Mouse (Mus musculus) fibroblast of lung, adult 2 months (primary cell): ENCODE measurements at regions not wholly inside any gene's neighbourhood (a gene's known extent, or its start where the extent isn't known, plus 50 kb on each side); places are given as distances from the start of the nearest gene placed in this dataset.
"Not testable (repeated sequence)": the region's sequence is repeated elsewhere in the genome, so short reads cannot be mapped to it uniquely, and the experiment has no call there.

Source experiments
- DNase-seq: peaks from one replicate; pipeline ENCODE4 v3.0.0-alpha.2; 2011; ENCODE audit warnings: low read depth

DNA sequence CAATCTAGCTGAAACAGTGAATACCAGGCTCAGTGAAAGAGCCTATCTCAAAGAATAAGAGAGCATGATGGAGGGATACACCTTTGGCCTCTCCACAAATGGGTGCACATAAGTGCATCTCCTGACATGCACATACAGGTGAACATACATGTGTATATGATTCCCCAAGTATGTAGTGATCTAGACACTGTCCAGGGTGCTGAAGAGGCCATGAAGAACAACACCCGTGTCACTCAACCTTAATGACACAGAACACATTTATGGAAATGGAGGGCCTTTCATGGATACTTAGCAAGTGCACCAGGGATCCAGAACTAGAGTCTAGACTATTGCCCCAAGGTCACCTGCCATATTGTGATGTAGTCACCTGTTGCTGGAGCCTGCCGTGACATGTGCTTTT, 56.9 kb downstream of the Spata19 start:
- DNase-seq, result no peak

DNA sequence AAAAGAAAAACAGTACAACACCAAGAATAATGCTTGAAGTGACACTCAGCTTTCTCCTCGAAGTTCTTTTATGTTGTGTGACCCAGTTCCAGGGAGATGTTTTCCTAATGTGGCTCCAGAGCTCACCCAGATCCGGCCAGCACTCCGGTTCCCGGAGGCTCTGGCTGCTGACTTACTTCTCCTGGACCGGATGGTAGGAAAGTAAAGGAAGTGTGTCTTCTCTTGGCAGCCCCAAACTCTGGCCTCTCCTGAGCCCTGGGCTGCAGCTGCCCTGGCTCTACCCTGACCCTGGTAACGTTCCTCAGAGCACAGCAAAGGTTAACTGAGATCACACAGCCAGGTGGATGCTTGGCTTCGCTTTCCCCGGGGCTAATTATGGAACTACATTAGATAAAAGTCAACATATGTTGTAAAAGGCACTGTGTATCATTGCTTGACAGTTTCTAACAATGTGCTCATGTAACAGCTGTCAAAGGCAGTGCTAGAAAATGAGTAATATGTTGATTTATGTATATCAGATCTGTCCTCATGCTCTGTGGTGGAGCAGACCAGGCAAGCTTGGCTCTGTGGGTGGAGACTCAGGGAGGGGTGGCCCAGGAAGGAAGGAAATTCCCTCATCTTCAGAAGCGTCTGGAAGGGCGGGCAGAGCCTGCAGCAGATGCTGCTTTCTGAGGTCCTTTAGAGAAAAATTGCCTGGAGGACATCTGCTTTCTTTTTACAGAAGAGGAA, 57.5 kb downstream of the Spata19 start:
- DNase-seq, result no peak

DNA sequence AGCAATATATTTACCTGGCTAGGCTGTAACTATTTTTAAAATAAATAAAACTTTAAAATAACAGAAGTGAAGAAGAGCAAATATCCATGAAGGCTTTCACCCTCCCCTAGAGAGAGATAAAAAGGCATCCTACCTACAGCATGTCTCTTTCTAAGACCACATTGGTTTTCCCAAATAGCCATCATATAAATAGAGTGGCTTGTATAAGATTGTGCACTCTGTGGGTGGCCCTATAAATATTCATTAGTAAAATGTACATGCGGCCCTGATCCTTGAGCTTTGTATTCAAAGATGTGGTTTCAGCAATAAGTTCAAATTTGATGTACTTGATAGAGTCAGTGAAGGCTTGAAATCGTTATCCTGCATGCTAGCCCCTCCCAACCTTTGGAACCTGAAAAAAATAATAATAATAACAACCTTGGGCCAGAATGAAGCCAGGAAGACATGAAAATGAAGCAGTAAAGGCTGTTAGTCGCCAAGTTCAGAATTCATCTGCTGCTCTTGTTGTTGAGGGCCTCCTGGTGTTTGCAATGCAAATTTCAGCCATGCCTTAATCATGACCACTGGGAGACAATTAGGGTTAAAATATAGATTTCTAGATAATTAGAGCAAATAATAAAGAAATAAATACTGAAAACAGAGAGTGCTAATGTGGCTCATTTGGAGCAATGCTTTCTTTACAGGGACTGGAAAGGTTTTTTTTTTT, 61.9 kb downstream of the Spata19 start:
- DNase-seq, result no peak

DNA sequence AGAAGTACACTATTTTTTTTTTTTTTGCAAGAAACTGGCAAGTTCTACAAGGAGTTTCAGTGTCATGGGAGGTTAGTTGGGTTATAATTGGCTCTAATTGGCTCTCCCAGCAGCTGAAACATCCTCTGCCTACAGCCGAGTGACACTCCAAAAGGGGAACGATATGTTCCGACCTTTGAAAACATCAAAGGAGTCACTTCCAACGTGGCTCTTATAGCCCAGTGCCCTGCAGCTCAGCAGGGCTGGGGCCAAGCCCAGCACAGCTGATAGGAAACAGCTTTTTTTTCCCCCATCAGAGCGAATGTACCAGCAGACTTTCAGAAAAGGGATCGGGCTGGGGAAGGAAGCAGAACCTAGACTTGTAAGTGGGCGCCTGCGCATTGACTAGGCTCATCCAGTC, 64.4 kb downstream of the Spata19 start:
- no peak for DNase-seq

DNA sequence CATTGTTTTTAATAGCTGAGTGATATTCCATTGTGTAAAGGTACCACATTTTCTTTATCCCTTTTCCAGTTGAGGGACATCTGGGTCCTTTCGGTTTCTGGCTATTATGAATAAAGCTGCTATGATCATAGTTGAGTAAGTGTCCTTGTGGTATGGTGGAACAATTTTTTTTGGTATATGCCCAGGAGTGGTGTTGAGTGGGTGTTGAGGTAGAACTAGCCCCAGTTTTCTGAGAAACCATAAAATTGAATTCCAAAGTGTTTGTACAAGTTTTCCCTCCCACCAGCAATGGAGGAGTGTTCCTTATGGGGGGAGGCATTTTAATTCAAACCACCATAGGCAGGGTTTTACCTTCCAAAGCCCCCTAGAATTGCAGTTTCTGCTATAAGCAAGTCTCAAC, 67.4 kb downstream of the Spata19 start:
- no peak for DNase-seq

DNA sequence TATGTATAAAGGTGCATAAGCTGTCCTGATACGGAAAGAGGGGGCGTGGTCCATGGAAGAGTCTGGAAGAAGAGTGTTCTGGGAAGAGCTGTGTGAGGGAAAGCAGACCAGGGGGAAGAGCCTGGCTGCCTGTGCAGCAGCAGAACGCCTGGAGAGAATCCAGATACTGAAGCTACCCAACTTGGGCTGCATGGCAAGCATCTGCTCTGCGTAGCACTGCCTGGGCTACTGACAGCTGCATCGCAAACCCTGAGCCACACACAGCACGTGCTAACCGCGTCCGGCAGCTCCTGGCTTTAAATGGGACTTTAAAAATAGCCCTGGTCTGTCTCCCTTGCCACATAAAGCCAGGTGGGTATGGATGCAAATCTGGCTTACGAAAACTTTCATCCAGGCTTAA, 78.9 kb downstream of the Spata19 start:
- no peak for DNase-seq

DNA sequence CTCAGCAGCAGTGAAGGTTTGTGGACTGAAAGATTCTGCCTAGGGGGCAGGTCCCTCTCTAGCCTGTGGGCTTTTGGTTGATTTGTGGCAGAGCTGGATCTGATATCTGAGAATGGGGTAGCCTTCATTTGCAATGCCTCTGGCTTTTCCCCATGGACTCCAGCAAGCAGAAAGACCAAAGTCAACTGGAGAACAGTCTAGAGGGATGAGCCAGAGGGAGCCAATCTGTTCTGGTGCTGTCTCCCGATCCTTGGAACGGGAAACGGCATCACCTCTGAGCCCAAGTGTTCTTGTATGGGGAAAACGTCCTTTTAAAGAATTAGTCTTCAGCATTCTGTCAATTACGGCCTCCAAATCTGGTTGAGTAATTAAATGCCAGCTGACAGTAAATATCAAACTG, 80.0 kb downstream of the Spata19 start:
- DNase-seq, result no peak

DNA sequence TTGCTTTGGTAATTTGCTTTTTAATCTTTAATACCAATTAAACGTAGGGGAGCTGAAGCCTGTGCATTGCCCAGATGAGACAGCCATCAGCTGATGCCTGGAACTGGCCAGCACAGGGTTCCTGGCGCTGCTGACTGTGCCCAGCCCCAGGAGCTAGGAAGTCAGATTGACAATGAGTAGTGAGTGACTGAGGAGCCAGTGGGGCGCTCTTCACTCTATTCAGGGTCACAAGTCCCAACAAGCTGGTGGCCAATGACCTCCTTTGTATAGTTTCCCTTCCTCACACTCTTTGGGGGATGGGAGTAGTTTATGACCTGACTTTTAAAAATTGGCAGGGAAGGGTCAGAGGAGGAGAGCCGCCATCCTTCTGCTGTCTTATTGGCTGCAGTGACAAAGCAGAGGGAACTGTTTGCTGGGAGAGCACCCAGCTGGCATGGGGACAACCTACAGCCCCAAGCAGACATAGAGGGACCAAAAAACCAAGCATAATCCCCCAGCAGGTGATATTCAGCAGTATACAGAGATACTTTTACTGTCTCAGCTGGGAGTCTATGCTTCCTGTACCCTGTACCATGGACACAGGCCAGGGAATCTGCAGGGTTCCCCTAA, 80.6 kb downstream of the Spata19 start:
- DNase-seq, result no peak

DNA sequence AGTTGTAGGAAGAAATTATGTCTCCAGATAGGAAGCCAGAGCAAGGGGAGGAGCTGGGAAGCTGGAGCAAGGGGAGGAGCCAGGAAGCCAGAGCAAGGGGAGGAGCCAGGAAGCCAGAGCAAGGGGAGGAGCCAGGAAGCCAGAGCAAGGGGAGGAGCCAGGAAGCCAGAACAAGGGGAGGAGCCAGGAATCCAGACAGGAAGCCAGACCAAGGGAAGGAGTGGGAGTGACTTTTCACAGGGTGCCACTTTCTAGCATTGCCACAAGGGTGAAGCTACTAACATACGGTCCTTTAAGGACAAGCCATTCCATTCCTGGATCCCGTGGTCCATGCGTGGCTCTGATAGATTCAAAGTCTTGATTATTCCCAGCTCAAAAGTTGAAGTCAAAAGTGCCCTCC, 81.7 kb downstream of the Spata19 start:
- DNase-seq, result no peak

DNA sequence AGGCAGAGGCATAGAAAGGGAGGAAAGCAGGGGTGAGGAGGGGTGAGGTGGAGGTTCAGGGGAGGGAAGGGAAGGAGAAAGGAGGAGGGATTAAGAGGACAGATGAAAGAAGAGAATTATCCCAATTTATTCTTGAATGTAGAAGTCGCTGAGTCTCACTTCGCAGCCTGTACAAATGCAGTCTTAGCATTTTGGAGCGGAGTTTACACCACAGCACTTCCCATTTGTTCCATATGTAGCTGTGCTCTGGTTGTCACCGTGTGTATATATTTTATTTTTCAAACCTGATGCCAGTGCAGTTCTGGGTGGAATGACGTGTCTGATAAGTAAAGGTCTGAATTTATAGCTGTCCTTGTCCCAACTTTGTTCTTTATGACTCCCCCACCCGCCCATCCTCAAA, 105.2 kb downstream of the Spata19 start:
- no peak for DNase-seq

DNA sequence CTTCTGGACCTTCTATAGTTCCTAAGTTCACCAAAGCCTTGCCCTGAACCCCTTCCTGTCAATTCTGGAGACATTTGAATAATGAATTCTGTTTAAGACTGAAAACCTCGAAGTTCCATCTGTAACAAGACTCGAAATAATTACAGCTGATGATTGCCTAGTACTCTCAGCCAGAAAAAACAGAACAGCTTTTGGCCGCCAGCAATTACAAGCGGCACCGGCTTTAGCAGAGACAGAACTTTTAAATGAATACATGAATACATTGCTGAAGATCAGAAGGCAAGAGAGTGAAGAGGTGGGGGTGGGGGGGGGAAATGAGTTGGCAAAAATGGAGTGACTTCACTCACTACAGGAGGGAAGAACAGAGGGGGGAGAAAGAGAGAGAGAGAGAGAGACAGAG, 112.6 kb downstream of the Spata19 start:
- no peak for DNase-seq

DNA sequence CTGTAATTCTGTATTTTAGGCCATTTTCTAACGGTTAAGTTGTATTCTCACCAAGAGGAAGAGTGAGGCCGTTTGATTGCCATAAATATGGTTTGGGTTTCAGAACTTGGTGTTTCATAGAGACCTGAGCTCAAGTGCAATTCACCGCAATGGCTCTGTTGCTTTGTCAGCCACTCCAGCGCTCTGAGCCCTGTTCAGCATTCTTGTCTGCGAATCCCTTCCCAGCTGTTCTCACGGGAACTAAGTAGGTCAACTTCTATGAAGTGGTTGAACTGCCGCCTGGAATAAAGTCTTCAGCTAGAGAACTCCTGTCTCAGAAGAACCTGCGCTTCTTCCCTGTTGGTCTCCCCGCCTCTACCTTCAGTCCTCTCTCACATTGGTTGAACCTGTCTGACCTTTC, 113.1 kb downstream of the Spata19 start:
- DNase-seq, result no peak

DNA sequence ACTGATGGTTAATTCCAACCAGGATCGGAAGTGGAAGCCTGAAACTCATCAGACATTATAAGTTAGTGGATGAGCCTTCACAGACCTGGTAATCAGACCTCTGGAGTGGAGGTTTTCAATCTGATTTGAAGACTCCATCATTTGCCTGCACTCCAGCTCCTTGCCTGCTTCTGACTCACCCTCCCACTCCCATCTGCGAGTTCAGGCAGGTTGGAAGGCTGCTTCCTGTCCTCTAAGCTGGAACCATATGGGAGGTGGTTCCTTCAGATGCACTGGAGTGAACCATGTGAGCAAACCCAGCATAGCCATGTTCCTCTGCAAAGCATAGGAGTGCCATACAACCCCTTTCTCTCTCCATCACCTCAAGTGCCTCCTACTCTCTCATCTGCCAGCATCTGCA, 114.6 kb downstream of the Spata19 start:
- no peak for DNase-seq

DNA sequence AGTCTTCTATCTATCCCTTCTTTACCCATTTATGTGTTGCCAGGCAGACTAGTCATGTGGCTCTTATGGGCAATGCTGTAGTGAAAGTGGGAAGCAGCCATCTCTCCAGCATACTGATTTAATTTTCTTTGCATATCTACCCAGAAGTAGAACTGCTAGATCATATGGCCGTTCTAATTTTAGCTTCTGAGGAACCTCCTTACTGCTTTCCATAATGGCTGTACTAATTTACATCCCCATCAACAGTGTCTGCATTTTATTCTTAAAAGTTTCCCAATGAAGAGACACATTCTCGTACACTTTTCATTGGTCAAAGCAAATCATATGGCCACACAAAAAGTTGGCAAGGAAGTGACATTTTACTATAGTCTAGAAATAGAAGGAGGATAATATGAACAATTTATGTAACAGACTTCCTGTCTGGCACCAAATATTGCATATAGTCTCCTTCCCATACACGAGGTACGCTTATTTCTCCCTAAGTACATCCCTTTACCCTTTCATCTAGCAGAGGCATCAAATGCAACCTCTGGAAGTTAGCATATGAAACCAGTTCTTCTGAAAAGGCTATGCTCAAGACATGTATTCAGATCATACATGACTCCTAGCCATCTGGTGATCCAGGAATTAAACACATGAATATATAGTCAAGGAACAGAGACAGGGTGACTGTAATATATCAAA, 119.0 kb downstream of the Spata19 start:
- no peak for DNase-seq

DNA sequence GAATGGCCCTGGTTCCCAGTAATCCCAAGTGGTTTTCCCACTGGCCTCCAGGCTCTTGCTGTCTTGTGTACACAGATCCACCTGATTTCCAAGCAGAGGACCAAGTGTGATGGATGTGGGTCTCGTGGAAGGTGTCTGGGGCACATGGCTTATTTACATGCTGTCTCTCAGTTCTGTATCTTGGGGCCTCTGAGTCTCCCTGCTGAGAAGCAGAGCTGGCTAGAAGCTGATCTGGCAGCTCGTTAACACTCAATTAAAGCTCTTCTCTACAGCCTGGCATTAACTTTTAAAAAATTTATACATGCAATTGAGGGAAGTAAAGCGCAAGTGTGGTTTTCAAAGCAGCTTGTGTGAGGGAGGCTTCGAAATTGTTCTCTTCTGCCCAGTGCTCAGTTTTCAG, 121.4 kb downstream of the Spata19 start:
- no peak for DNase-seq

DNA sequence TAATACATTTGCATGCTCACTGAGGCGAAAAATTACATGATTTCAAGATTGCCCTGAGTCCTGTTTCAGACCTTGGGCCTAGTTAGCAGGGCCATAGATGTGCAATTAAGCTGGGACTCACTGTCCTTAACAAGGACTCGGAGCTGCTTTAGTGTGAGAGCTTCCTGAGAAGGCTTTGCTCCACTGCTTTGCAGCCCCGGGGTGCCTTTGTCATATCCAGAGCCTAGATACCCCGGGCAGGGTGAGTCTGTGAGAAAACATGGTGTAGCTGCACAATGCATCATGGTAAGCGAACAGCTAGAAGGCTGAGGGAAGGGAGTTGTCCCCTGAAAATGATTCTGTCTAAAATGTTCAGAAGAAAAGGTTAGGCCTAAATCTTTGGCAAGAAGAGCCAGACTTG, 123.1 kb downstream of the Spata19 start:
- DNase-seq, result no peak

DNA sequence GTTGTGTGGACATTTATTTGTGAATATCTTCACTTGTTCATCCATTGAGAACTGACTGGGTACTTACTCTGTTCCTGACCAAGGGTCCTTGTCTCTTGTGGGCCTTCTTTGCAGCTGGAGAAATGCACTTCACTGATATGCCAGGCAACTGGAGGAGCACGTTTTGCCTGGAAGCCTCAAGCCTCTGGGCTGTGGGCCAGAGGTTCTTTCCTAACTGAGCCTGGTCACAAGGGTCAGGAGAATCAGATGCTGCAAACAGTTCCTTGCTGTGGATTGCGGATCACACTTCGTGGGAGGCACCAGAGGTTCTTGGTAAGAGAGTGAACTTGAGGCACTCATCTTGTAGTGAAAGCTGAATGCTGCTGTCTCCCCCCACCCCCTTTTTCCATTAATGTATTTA, 124.6 kb downstream of the Spata19 start:
- peak; percentile 40 for DNase-seq

DNA sequence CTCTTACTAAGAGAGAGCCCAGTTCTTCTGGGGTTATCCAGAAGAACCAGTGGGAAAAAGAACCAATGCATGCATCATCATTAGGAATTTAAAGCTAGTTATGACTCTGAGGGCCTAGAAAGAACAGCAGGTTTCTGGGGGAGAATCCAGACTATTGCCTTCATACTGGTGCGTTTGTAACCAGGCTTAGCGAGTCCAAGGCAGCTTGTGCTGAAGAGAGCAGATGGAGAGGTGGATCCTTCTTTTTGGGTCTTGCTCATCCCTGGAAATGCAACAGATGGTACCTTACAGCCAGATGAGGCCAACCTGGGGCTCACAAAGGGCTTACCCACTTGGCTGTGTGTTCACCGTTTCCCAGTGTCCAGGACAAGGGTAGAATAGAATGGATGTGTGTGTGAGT, 130.1 kb downstream of the Spata19 start:
- no peak for DNase-seq

DNA sequence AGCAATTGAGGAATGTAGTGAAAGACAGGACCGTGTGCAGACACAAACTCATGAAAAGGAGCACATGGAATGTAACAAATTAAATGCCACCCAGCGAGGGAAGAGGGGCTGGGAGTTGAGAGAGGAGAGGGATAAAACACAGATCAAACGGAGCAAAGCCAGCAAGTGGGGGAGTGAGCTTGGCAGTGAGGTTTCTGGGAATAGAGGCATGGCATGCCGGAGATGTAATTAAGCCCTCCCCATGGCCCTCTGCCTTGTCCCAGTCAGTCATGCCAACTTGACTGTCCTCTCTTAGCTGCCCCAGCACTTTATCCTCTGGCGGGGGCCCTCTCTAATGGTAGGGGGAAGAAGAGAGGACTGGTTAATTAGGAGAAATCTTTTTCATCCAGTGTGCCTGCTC, 141.9 kb downstream of the Spata19 start:
- DNase-seq, result no peak

DNA sequence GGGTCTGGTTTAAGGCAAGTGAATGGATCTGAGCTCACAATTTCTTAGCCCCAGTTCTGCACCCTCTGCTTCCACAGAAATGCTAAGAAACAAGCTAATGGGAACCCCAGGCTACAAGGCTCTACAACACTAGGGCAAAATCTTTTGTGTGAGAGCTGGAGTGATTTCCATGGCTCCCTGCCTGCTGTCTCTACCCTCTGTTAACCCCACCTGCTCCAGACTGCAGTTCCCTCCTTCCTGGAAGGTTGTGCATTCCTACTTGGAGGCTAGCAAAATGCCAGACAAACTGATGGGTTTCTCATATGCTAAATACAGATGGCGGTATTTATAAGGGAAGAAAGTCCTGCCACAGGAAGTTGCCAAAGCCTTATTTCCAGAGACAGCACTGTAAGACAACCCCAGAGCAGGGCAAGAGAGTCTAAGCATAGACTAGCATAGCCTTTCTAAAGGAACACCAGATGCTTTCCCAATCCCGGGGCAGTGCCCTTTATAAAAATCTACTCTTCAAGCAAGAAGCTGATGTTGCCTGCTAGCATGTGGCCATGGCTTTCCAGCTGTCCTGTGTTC, 145.1 kb downstream of the Spata19 start:
- DNase-seq, result no peak

DNA sequence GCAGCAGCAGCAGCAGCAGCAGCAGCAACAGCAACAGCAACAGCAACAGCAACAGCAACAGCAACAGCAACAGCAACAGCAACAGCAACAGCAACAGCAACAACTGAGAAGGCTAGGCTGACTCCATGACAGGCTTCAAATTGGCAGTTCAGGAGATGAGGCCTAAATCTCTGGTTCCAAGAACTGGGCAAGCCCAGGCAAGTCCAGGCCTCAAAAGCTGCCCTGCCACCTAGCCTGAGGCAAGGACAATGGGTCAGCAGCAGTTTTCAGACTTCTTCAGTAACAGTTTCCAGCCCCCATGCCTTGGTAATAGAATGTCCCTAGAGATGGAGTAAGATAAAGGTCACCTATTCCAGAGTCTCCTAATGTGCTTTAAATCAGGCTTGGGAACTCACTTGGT, 158.1 kb downstream of the Spata19 start:
- DNase-seq, result not testable (repeated sequence)
